Mouse (Mus musculus) kidney, postnatal 36 days (tissue): ENCODE measurements at regions not wholly inside any gene's neighbourhood (a gene's known extent, or its start where the extent isn't known, plus 50 kb on each side); places are given as distances from the start of the nearest gene placed in this dataset.

ENCODE experiments used
- DNase-seq, 2 experiments: peaks; one replicate each; pipeline ENCODE4 v3.0.0; 2021 to 2022; ENCODE audit warnings: mixed read lengths in 2 of 2

- no peak for DNase-seq
Observed at GRCm38 (mm10) chr16:74984207-74984606, 572.6 kb upstream of the Robo2 start.

DNA sequence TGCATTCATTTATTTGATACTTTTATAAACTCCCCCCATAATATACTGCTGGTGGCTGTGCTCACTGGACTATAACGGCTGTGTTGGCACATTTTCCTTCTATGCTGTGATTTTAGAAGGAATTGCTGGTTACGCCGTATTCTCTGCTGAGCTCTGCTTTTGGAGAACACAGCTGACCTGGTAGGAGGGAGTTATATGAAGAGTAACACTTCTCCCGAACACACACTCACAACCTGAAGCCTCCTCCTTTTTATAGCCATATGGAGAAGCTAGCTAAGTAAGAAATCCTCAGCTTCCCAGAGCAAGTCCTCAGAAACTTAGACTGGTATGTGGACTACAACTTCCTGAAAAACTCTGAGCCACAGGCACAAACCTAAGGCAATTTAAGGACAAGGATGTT is 554.5 kb upstream of the Robo2 start:
- no peak for DNase-seq

- no peak for DNase-seq
Observed at GRCm38 (mm10) chr16:74929739-74930138, 518.1 kb upstream of the Robo2 start.

DNA sequence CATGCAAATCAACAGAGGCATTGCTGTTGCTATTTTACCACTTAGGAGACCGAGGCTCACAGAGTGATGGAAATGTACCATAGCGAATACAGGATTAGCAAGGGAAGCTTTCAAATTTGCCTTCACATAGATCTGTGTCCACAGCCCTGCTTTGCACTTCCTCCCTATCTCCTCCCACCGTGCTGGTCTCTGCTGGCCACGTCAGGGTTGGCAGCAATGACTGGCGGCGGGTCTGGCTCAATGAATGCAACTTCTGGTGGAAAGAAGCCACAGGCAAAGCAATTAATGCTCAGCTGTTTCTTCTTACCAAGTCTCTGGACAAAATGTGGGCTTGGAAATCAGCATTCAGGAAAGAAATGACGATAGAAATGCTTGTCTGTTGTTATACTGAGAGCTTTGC is 489.2 kb upstream of the Robo2 start:
- DNase-seq = peak in 1 of 2 experiments; percentile 2

- DNase-seq = no peak
Observed at GRCm38 (mm10) chr16:74887724-74888123, 476.1 kb upstream of the Robo2 start.

DNA sequence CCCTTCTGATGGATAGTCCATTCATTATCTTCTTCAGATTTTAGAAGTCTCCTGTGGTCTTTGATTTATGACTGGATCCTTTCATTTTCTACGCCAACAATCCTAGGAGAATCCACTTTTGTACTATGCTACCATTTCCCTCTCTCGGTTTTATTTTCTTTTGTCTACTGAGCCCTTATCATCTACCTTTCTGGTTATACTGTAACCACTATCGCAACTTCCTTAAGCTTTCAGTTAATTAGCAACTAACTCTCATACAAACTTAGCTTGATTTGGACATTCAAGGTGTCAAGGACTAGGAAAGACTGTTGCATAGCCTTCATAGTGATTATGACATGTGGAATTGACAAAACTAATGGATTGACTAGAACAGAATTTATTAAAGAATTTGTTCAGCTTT is 467.0 kb upstream of the Robo2 start:
- DNase-seq = no peak

- DNase-seq = no peak
Observed at GRCm38 (mm10) chr16:74873756-74874155, 462.1 kb upstream of the Robo2 start.

DNA sequence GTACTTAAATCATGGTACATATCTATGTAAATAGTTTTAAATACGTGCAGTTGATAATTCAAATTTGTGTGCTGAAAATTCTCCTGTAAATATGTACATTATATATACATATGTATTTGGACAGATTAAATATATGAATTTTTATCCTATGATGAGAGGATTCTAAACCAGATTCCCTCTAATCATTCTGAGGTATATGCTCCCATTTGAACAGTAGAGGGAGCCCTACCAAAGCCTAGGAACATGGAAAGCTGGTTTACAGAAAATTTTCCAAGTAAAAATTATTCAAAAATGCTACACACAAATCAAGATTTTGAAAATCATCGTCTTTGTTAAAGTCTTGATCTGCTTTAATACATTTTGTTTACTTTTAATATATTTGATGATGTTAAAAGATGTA is 446.1 kb upstream of the Robo2 start:
- DNase-seq = no peak

DNA sequence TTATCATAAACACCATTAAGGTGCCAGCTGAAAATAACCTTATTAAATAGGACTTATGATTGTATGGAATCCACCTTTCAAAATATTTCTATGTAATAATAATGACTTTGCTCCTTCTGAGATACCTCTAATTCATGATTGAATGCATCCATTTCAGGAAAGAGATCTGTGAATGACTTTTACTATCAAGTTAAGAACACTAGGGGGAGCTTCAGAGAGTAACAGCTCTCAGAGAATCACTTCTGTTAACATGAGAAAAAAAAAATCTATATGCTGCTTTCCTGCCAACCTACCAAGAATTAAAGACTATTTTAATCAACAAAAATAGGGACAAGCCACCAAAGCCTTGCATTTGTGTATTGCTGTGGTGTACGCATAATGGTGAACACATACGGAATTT is 428.4 kb upstream of the Robo2 start:
- no peak for DNase-seq

- DNase-seq = no peak
Observed at GRCm38 (mm10) chr16:74814386-74814785, 402.8 kb upstream of the Robo2 start.

GRCm38 (mm10) chr16:74809154-74809825 is 397.7 kb upstream of the Robo2 start:
- DNase-seq = no peak

GRCm38 (mm10) chr16:74806775-74807174 is 395.1 kb upstream of the Robo2 start:
- DNase-seq = no peak

DNA sequence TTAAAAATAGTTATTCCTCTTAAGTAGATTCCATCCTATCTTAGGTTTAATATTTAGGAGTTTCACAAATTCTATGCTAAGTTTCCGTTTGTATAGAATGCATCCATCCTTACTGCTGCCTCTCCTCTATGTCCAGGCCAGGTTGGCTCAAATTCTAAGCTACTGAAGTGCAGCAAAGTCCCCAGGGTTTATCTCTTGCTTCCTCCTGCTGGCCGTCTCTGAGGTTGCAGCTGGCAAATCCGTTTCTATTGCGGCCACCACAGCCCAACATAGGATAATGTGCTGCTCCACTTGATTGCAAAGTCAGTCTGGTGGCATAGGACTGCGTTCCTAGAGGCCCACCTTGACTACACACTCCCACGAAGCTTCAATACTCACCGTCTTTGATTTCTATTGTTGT is 389.7 kb upstream of the Robo2 start:
- peak; percentile 6 to 73 for DNase-seq

GRCm38 (mm10) chr16:74796303-74796653 is 384.7 kb upstream of the Robo2 start:
- DNase-seq = no peak

DNA sequence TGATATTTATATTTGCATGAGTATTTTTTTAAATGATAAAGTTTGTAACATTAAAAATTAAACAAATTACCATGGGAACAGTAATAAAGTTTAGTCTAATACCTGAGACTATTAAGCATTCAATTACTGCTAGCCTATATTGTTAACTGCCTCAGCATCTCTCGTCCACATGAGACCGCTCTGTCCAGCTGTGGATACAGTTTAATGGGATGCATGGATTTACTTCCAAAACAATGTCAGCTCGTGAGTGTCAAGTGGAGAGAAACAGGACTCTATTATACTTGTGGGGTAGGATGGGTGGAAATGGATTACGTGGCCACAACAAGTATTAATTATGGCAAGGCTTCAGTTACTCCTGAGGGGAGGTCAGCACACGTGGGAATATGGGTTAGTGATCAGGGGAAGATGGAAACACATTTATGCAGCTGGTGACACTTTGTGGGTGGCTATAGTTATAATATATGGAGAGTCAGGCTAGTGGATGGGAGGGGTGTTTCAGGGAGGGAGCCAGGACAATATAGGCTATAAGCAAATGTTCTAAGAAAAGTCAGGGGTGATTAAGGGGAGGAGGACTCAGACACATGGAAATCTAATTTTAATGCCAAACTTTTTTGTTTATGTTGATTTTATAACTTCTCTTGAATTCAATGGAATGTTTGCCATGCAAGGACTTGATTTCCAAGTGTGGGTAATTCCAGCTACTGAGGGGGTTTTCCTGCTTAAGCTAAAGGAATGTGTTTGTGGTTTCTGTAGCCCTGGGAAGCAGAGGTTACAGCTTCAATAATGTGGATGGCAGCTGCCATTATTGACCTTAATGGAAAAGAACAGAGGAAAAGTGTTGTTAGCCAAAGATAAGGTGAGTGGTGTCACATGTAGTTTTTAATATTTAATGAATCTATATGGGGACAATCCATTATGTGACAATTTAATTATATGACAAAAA is 384.0 kb upstream of the Robo2 start:
- no peak for DNase-seq

GRCm38 (mm10) chr16:74785365-74786119 is 373.9 kb upstream of the Robo2 start:
- no peak for DNase-seq

- DNase-seq = no peak
Observed at GRCm38 (mm10) chr16:74780388-74780787, 368.8 kb upstream of the Robo2 start.

DNA sequence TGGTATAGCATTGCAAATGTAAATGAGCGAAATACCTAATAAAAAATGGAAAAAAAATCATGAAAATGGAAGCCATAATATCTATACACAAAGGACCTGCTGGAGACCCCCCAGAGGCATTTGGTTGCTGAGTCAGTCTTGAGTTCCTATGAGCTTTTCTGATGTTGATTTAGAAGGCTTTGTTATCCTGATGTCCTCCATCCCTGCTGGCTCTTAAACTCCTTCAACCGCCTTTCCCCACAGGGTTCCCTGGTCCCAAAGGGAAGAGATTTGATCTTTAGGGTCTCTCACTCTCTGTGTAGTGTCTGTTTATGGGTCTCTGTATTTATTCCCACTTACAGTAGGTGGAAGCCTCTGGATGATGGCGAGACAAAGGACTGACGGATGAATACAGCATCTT is 356.6 kb upstream of the Robo2 start:
- DNase-seq = no peak

DNA sequence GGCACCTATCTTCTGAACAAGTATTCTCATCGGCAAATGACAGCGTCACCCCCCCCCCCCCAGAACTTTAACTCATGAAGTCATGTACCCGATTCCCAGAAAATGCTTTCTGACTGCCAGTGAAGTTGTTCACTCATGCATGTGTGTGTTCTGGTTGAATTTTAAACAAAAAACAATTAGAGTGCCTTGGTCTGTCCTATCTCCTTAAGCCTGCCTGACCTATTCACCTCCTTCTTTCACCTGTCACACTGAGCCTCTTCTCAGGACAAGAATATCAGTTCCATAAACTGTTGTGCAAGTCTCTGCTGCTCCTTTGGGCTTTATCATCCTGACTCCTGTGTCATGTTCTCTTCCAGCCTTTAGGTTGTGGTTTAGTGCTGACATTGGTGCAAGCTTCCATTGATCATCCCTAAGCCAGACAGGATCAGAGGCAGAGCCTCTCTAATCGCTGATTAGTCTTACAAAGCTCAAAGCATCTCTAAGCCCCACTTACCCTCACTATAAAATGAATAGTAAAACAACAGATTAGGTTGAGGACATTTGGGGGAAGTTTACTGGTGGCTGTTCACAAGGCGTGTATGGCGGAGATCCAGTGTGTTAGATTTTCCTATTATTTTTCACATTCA is 345.2 kb upstream of the Robo2 start:
- no peak for DNase-seq

DNA sequence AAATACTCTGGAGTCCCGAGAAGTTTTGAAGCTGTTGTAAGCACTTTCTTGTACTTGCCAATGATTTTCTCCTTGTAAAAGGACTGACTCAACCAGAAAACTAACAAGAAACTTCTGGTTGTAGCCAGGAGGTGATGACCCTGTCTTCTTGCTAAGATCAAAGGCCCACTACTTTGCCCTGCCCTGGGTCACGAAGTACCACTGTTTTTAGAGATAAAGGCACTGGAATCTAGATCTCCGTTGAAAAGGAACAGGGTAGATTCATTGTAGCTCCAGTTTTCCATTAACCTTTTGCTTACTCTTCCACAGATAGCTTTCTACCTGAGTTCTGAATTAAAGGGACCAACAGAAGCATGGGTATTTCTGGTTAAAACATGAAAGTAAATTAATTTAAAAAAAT is 339.3 kb upstream of the Robo2 start:
- no peak for DNase-seq

DNA sequence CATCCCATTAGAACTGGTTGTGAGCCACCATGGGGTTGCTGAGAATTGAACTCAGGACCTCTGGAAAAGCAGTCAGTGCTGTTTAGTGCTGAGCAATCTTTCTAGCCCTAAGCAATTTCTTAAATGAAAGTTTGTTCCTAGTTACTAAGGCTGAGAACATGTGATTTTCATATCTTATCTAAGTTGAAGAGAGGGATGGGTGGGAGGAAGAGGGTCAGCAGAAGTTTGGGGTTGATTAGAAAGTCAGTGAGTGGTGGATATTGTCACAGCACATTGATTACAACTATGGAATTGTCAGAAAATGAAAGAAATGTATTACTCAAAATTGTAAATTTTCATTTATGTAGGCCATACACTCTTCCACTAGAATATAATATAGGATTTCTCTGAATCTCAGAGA is 337.4 kb upstream of the Robo2 start:
- DNase-seq = no peak

- DNase-seq = no peak
Observed at GRCm38 (mm10) chr16:74743512-74743911, 331.9 kb upstream of the Robo2 start.
